Mouse (Mus musculus) liver, adult 2 months (tissue): ENCODE measurements around the gene Selenot.

Experiments
- CTCF ChIP-seq: fragments of 200-500 bp; IDR thresholded peaks from 2 replicates; pipeline ENCODE4 v1.5.1; 2011; ENCODE audit warnings: low read depth, low read length, control low read depth
- POLR2A ChIP-seq: fragments of 200-500 bp; IDR thresholded peaks from 2 replicates; pipeline ENCODE4 v1.6.1; 2011; ENCODE audit warnings: low read length, control low read depth; ENCODE audit not compliant: insufficient read depth; ENCODE audit errors: extremely low read depth

DNA sequence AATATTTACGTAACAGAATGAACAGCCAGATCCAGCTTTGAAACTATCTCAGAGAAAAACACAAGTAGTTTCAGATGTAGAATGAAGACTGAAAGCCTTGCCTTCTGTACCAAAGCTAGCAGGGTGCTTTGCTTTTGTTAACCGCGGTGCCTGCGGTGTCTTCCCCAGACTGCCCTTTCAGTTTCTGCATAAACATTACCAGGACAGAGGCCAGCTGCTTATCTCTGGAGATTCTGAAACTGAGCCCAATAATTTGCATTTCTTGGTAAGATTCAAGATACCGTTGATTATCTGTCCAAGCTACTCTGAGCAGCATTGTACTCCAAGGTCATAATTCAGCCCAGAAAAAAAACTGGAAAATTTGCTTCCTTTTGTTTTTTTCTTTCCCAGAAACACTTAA lies 17.2 kb downstream of the Selenot start:
- TF ChIP-seq CTCF (no peak), POLR2A (no peak)
